Mouse (Mus musculus) midbrain, embryonic 10.5 days (tissue): ENCODE data around the gene Catsper2. TPM values are rescaled to one million over a fixed set of nuclear protein-coding genes. Genes with fewer than 3 reads are reported as not detected.

Experiments
- DNase-seq: peaks from one replicate; pipeline ENCODE4 v3.0.0-alpha.2; 2017; ENCODE audit warnings: low spot score
- H3K27ac ChIP-seq: fragments of 300-500 bp; sonication (generic); replicated peaks from 2 replicates; pipeline ENCODE4 v1.5.1; 2016; ENCODE audit warnings: mild to moderate bottlenecking
- H3K27me3 ChIP-seq: fragments of 300-500 bp; sonication (generic); 2 replicates; pipeline ENCODE4 v1.6.1; 2016; ENCODE audit warnings: low read depth, mild to moderate bottlenecking; ENCODE audit not compliant: poor library complexity, severe bottlenecking
- H3K36me3 ChIP-seq: fragments of 300-500 bp; sonication (generic); 2 replicates; pipeline ENCODE4 v1.6.1; 2016; ENCODE audit warnings: mild to moderate bottlenecking, moderate library complexity
- H3K4me1 ChIP-seq: fragments of 300-500 bp; sonication (generic); 2 replicates; pipeline ENCODE4 v1.6.1; 2016
- H3K4me3 ChIP-seq: fragments of 300-500 bp; sonication (generic); 2 replicates; pipeline ENCODE4 v1.5.1; 2016; ENCODE audit warnings: mild to moderate bottlenecking, moderate library complexity
- H3K9me3 ChIP-seq: fragments of 300-500 bp; sonication (generic); replicated peaks from 2 replicates; pipeline ENCODE4 v1.6.1; 2016; ENCODE audit warnings: mild to moderate bottlenecking
- WGBS: fragments of 180-500 bp; shearing (Covaris S2); methylation state at CpG from one replicate; pipeline ENCODE4 v1.1.7; 2016; 5-methylcytosine and 5-hydroxymethylcytosine counted together
- microRNA-seq: library from miRNA; unstranded; fragments of <30 nt; microRNA quantifications from one replicate; pipeline ENCODE4, GENCODE M21; 2017
- polyA plus RNA-seq: library from polyadenylated mRNA; unstranded; fragments of >200 nt; fragmentation: Nextera tagmentation; extraction: Ambion mirVana; gene quantifications from 2 replicates; pipeline ENCODE4 v1.2.1, GENCODE M21; 2016

The Catsper2 gene
- polyA plus RNA-seq, 1 experiment from 2014 or later = 2.7 TPM

GRCm38 (mm10) chr2:121359461-121359860 lies 54.1 kb downstream of the Catsper2 start:
- 58% methylated on average over 4 of the region's 4 CpGs for WGBS
- H3K4me1 ChIP-seq = peaks cover 23% of the 10 kb centered on the region
- H3K4me3 ChIP-seq = no peak overlapping the region
- H3K36me3 ChIP-seq = no peaks in the 10 kb centered on the region
- no peak overlapping the region for H3K27ac ChIP-seq
- peaks cover 40% of the 10 kb centered on the region for H3K27me3 ChIP-seq
- no peaks in the 10 kb centered on the region for H3K9me3 ChIP-seq
- DNase-seq = no peak

GRCm38 (mm10) chr2:121358381-121358780 lies 55.2 kb downstream of the Catsper2 start:
- Histone ChIP-seq H3K4me1 (peaks cover 29% of the 10 kb centered on the region), H3K4me3 (peak overlapping the region; percentile 50), H3K27ac (peak overlapping the region; percentile 3), H3K27me3 (peaks cover 40% of the 10 kb centered on the region), H3K9me3 (no peaks in the 10 kb centered on the region), H3K36me3 (no peaks in the 10 kb centered on the region)
- under 1% methylated on average over 16 of the region's 16 CpGs for WGBS
- DNase-seq = peak; percentile 40

- peaks cover 29% of the 10 kb centered on the region for H3K4me1 ChIP-seq
- 5% methylated on average over 4 of the region's 4 CpGs for WGBS
- DNase-seq = no peak
Observed at GRCm38 (mm10) chr2:121357961-121358360, 55.6 kb downstream of the Catsper2 start.

GRCm38 (mm10) chr2:121357494-121357893 lies 56.1 kb downstream of the Catsper2 start, which contains the start of gene Ckmt1:
Gene Ckmt1, plus strand, starts transcription at chr2:121357714.
- H3K4me3 ChIP-seq = peak within 1 kb of the TSS; percentile 50
- H3K36me3 ChIP-seq = no peaks in the 10 kb centered on the region
- H3K27ac ChIP-seq = peak within 1 kb of the TSS; percentile 3
- peaks cover 29% of the 10 kb centered on the region for H3K4me1 ChIP-seq
- peaks cover 40% of the 10 kb centered on the region for H3K27me3 ChIP-seq
- H3K9me3 ChIP-seq = no peaks in the 10 kb centered on the region
- 64% methylated on average over 5 of the region's 5 CpGs for WGBS
- DNase-seq = no peak

More at GRCm38 (mm10) chr2:121357961-121358360, 55.6 kb downstream of the Catsper2 start:
- H3K36me3 ChIP-seq = no peaks in the 10 kb centered on the region
- no peak overlapping the region for H3K27ac ChIP-seq
- peaks cover 40% of the 10 kb centered on the region for H3K27me3 ChIP-seq
- H3K9me3 ChIP-seq = no peaks in the 10 kb centered on the region
- H3K4me3 ChIP-seq = peak overlapping the region; percentile 50

- peak; percentile 98 for DNase-seq
- Histone ChIP-seq H3K9me3 (no peaks in the 10 kb centered on the region), H3K27me3 (peaks cover 39% of the 10 kb centered on the region), H3K4me3 (peak within 1 kb of the TSS; percentile 88), H3K27ac (peak within 1 kb of the TSS; percentile 92), H3K4me1 (peaks cover 29% of the 10 kb centered on the region), H3K36me3 (no peaks in the 10 kb centered on the region)
- under 1% methylated on average over 58 of the region's 58 CpGs for WGBS
Observed at GRCm38 (mm10) chr2:121354820-121355592, 58.6 kb downstream of the Catsper2 start, which contains the start of gene Ppip5k1. Gene Ppip5k1, minus strand, starts transcription at chr2:121355396.

GRCm38 (mm10) chr2:121354378-121354777 lies 59.2 kb downstream of the Catsper2 start:
- Histone ChIP-seq H3K36me3 (0 out of 2 replicates have a peak, but pooled peaks cover 4% of the 10 kb centered on the region), H3K4me3 (peak overlapping the region; percentile 88), H3K9me3 (no peaks in the 10 kb centered on the region), H3K27ac (peak overlapping the region; percentile 92), H3K27me3 (peaks cover 33% of the 10 kb centered on the region), H3K4me1 (peaks cover 27% of the 10 kb centered on the region)
- DNase-seq = no peak
- 6% methylated on average over 6 of the region's 6 CpGs for WGBS

GRCm38 (mm10) chr2:121353156-121353555 lies 60.4 kb downstream of the Catsper2 start:
- Histone ChIP-seq H3K4me1 (peaks cover 15% of the 10 kb centered on the region), H3K27ac (no peak overlapping the region), H3K9me3 (no peaks in the 10 kb centered on the region), H3K27me3 (peaks cover 21% of the 10 kb centered on the region), H3K4me3 (no peak overlapping the region), H3K36me3 (peaks cover 4% of the 10 kb centered on the region; the same call in 1 of the 2 replicates)
- DNase-seq = no peak
- 77% methylated on average over 8 of the region's 8 CpGs for WGBS

Small RNAs within 50 kb of the gene (microRNA-seq; reads per million reads assigned to microRNA genes)
- gene Gm22953 = not detected

Other genes with a start within 250 kb of the Catsper2 start
- gene Tubgcp4, start 243.1 kb downstream of the Catsper2 start, polyA plus RNA-seq = 81.2 and 84.2 TPM in 2 replicates
- 13.2 and 13.8 TPM in 2 replicates for gene Zscan29, start 242.7 kb downstream of the Catsper2 start, polyA plus RNA-seq
- 115 and 146 TPM in 2 replicates for gene Trp53bp1, start 142.4 kb downstream of the Catsper2 start, polyA plus RNA-seq
- gene Map1a, start 124.2 kb downstream of the Catsper2 start, polyA plus RNA-seq = 7.8 and 11.4 TPM in 2 replicates
- gene Ppip5k1, start 58.4 kb downstream of the Catsper2 start, polyA plus RNA-seq = 11.2 and 11.4 TPM in 2 replicates
- 1.5 and 3.9 TPM in 2 replicates for gene Ckmt1, start 56.1 kb downstream of the Catsper2 start, polyA plus RNA-seq
- gene Strc, start 26.6 kb downstream of the Catsper2 start, polyA plus RNA-seq = not detected in 2 replicates
- gene Pdia3, start within 50 bp of the Catsper2 start, polyA plus RNA-seq = 549 and 624 TPM in 2 replicates
- gene Ell3, start 30.5 kb upstream of the Catsper2 start, polyA plus RNA-seq = 2.2 and 2.5 TPM in 2 replicates
- 488 and 493 TPM in 2 replicates for gene Serf2, start 35.4 kb upstream of the Catsper2 start, polyA plus RNA-seq
- 125 and 129 TPM in 2 replicates for gene Hypk, start 39.5 kb upstream of the Catsper2 start, polyA plus RNA-seq
- 0.28 and 0.88 TPM in 2 replicates for gene Serinc4, start 43.0 kb upstream of the Catsper2 start, polyA plus RNA-seq
- gene Mfap1b, start 60.3 kb upstream of the Catsper2 start, polyA plus RNA-seq = 53.2 and 57.2 TPM in 2 replicates
- 26.4 and 29.0 TPM in 2 replicates for gene Mfap1a, start 92.9 kb upstream of the Catsper2 start, polyA plus RNA-seq
- gene Wdr76, start 92.9 kb upstream of the Catsper2 start, polyA plus RNA-seq = 13.0 and 14.0 TPM in 2 replicates